Mouse (Mus musculus) forebrain, embryonic 11.5 days (tissue): ENCODE measurements around the gene Npas2. TPM values are rescaled to one million over a fixed set of nuclear protein-coding genes. Genes with fewer than 3 reads are reported as not detected.

ENCODE experiments used
- ATAC-seq: fragments of 200-750 bp; cut with Nextera tagmentation; replicated peaks from 2 replicates; pipeline ENCODE4 v1.8.0; 2017; ENCODE audit warnings: moderate TSS enrichment; ENCODE audit not compliant: low FRiP score
- DNase-seq: peaks from one replicate; pipeline ENCODE4 v3.0.0-alpha.2; 2017; ENCODE audit warnings: low spot score
- H3K27ac ChIP-seq: fragments of 300-500 bp; sonication (generic); 2 replicates; pipeline ENCODE4 v1.5.1; 2014; ENCODE audit warnings: low read depth, low read length
- H3K27me3 ChIP-seq: fragments of 300-500 bp; sonication (generic); 2 replicates; pipeline ENCODE4 v1.6.1; 2014; ENCODE audit warnings: mild to moderate bottlenecking, low read length, mixed read lengths; ENCODE audit not compliant: control insufficient read depth, insufficient read depth
- H3K36me3 ChIP-seq: fragments of 300-500 bp; sonication (generic); 2 replicates; pipeline ENCODE4 v1.6.1; 2014; ENCODE audit warnings: mild to moderate bottlenecking, low read length, moderate library complexity, mixed read lengths; ENCODE audit not compliant: control insufficient read depth, insufficient read depth
- H3K4me1 ChIP-seq: fragments of 300-500 bp; sonication (generic); replicated peaks from 2 replicates; pipeline ENCODE4 v1.6.1; 2014; ENCODE audit warnings: low read length, mixed read lengths; ENCODE audit not compliant: control insufficient read depth, insufficient read depth
- H3K4me2 ChIP-seq: fragments of 300-500 bp; sonication (generic); 2 replicates; pipeline ENCODE4 v1.6.1; 2014; ENCODE audit warnings: low read depth, mild to moderate bottlenecking, low read length, moderate library complexity, mixed read lengths; ENCODE audit not compliant: severe bottlenecking
- H3K4me3 ChIP-seq: fragments of 300-500 bp; sonication (generic); 2 replicates; pipeline ENCODE4 v1.5.1; 2014; ENCODE audit warnings: low read depth, low read length
- H3K9ac ChIP-seq: fragments of 300-500 bp; sonication (generic); 2 replicates; pipeline ENCODE4 v1.6.1; 2014; ENCODE audit warnings: low read length
- H3K9me3 ChIP-seq: fragments of 300-500 bp; sonication (generic); 2 replicates; pipeline ENCODE4 v1.6.1; 2016; ENCODE audit warnings: low read length, mixed read lengths; ENCODE audit not compliant: control insufficient read depth
- WGBS: fragments of 180-500 bp; shearing (Covaris S2); extraction: QIAGEN DNeasy Blood & Tissue Kit; methylation state at CpG from one replicate; pipeline ENCODE4 v1.1.7; 2014; 5-methylcytosine and 5-hydroxymethylcytosine counted together
- microRNA-seq: library from miRNA; unstranded; fragments of <30 nt; microRNA quantifications from one replicate; pipeline ENCODE4, GENCODE M21; 2016; ENCODE audit not compliant: insufficient number of aligned reads
- polyA plus RNA-seq: library from polyadenylated mRNA; unstranded; fragments of >200 nt; fragmentation: Nextera tagmentation; extraction: Ambion mirVana; gene quantifications from 2 replicates; pipeline ENCODE4 v1.2.1, GENCODE M21; 2014

Npas2 gene
- polyA plus RNA-seq, 1 experiment from 2014 or later: not detected

- ATAC-seq (no peak), DNase-seq (no peak)
- Histone ChIP-seq H3K4me3 (no peak overlapping the region), H3K27me3 (no peaks in the 10 kb centered on the region), H3K36me3 (no peaks in the 10 kb centered on the region), H3K27ac (no peak overlapping the region), H3K4me1 (no peaks in the 10 kb centered on the region), H3K9me3 (no peaks in the 10 kb centered on the region), H3K9ac (no peak overlapping the region), H3K4me2 (no peak overlapping the region)
- 85% methylated on average over 3 of the region's 3 CpGs for WGBS
Observed at GRCm38 (mm10) chr1:39400173-39400572, 206.6 kb downstream of the Npas2 start.

DNA sequence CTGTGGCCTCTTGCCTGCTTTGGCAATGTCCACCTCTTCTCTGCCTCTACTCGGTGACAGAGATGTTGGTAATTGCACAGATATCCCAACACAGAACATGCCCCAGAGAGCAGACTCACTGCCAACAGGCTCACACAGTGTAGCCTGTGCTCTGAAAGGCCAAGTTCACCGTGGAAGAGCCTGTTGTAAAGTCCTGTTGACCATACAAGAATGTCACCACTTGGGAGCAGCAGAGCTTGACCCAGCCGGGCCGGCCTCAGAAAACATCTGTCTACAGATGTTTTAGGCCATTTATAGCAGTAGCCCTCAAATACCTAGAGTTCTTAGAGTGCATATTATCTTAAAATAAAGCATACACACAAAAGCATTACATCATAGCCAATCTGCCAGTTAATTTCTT lies 213.6 kb downstream of the Npas2 start:
- Histone ChIP-seq H3K4me1 (no peaks in the 10 kb centered on the region), H3K9me3 (no peaks in the 10 kb centered on the region), H3K27me3 (no peaks in the 10 kb centered on the region), H3K4me2 (no peak overlapping the region), H3K4me3 (no peak overlapping the region), H3K9ac (no peak overlapping the region), H3K36me3 (no peaks in the 10 kb centered on the region), H3K27ac (no peak overlapping the region)
- ATAC-seq (no peak), DNase-seq (no peak)
- 88% methylated on average over 4 of the region's 4 CpGs for WGBS

- no peak for DNase-seq
- 92% methylated on average over 6 of the region's 6 CpGs for WGBS
Observed at GRCm38 (mm10) chr1:39408123-39408522, 214.6 kb downstream of the Npas2 start.

GRCm38 (mm10) chr1:39408668-39409067 lies 215.1 kb downstream of the Npas2 start:
- Histone ChIP-seq H3K4me3 (no peak overlapping the region), H3K36me3 (no peaks in the 10 kb centered on the region), H3K9ac (no peak overlapping the region), H3K9me3 (no peaks in the 10 kb centered on the region), H3K4me1 (no peaks in the 10 kb centered on the region), H3K4me2 (no peak overlapping the region), H3K27me3 (no peaks in the 10 kb centered on the region), H3K27ac (no peak overlapping the region)
- no peak for DNase-seq
- no peak for ATAC-seq
- WGBS: 76% methylated on average over 7 of the region's 7 CpGs

More at GRCm38 (mm10) chr1:39408123-39408522, 214.6 kb downstream of the Npas2 start:
- Histone ChIP-seq H3K4me3 (no peak overlapping the region), H3K9ac (no peak overlapping the region), H3K36me3 (no peaks in the 10 kb centered on the region), H3K27me3 (no peaks in the 10 kb centered on the region), H3K4me2 (no peak overlapping the region), H3K27ac (no peak overlapping the region), H3K4me1 (no peaks in the 10 kb centered on the region), H3K9me3 (no peaks in the 10 kb centered on the region)
- no peak for ATAC-seq

DNA sequence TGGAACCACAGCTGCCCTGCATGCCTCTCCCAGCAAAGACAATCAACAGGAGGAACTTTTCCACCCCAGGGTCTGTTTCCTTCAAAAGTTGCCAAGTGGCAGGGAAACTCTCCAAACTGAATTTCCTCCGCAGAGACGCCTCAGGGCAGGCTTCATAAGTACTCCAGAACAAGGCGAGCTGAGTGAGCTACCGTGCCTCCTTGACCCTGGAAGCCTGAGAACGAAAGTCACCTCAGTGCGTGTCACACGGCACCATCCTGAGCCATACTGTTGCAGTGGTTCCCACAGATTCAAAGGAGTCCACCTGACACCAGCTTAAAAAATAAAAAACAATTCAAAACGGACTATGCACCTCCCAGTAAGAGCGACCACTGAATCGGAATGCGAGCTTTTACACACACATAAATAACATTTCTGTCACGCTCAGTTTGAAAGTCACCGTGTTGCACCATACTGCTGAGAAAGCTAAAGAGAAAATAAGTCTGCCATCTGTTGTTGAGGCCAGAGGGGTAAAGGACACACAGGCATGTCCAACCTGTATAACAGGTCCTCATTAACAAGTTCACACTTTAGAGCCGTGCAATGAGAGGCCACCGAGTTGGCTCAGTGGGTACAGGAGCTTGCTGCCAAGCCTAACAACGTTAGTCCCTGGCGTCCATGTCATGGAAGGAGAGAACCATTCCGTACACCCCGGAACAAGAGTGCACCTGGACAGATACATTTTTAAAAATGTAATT lies 216.7 kb downstream of the Npas2 start:
- H3K4me2 ChIP-seq: no peak overlapping the region
- no peaks in the 10 kb centered on the region for H3K27me3 ChIP-seq
- H3K9ac ChIP-seq: no peak overlapping the region
- no peaks in the 10 kb centered on the region for H3K36me3 ChIP-seq
- DNase-seq (no peak), ATAC-seq (no peak)
- H3K27ac ChIP-seq: no peak overlapping the region
- H3K4me1 ChIP-seq: no peaks in the 10 kb centered on the region
- no peak overlapping the region for H3K4me3 ChIP-seq
- no peaks in the 10 kb centered on the region for H3K9me3 ChIP-seq
- WGBS: 88% methylated on average over 19 of the region's 19 CpGs

Small RNAs within 50 kb of the gene (microRNA-seq; reads per million reads assigned to microRNA genes)
- not detected for gene Mir6349

Other genes starting within 250 kb of the Npas2 start
- gene Pdcl3, start 208.1 kb upstream of the Npas2 start, polyA plus RNA-seq: 152 and 157 TPM in 2 replicates
- gene Rpl31, start 174.1 kb downstream of the Npas2 start, polyA plus RNA-seq: 441 and 442 TPM in 2 replicates